Mouse (Mus musculus) frontal cortex, postnatal 25 days (tissue): ENCODE measurements around the gene Ripor3.

Experiments used
- DNase-seq, 2 experiments: peaks; one replicate each; pipeline ENCODE4 v3.0.0; 2022; ENCODE audit warnings: low spot score in 2 of 2

Ripor3 gene

GRCm38 (mm10) chr2:168031842-168032241 lies 21.4 kb upstream of the Ripor3 start:
- no peak for DNase-seq

GRCm38 (mm10) chr2:168028376-168028775 lies 18.0 kb upstream of the Ripor3 start:
- no peak for DNase-seq

DNA sequence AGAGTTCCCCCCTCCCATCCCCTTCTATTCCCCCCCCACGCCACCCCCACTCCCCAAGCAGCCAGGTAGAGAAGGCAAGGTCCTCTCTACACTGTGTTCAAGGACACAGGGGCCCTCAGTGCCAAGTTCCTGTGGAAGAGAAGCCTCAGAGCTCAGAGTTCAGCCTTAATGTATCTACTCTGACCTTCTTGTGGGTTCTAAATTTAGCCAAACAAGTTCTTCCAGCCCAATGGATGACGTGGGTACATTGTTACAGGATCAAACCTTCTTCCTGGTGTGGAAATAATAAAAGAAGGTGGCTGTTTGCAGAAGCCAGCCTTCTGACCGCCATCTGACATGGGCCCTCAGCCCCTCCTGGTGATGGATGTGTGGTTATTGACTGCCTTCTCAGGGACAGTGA lies 16.0 kb upstream of the Ripor3 start:
- DNase-seq = no peak

DNA sequence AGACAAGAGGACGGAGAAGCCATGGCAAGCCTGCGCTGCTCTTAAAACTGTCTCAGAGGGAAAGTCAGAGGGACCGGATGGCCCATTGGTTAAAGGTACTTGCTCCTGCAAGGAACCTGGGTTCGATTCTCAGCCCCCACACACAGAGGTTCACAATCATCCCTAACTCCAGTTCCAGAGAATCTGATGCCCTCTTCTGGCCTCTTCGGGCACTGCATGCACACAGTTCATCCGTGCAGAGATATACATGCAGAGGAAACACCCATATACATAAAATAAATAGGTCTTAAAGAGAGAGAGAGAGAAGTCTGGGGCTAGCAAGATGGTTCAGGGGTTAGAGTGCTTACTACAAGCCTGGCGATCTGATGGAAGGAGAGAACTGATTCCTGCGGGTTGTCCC lies 15.5 kb upstream of the Ripor3 start:
- DNase-seq = no peak

DNA sequence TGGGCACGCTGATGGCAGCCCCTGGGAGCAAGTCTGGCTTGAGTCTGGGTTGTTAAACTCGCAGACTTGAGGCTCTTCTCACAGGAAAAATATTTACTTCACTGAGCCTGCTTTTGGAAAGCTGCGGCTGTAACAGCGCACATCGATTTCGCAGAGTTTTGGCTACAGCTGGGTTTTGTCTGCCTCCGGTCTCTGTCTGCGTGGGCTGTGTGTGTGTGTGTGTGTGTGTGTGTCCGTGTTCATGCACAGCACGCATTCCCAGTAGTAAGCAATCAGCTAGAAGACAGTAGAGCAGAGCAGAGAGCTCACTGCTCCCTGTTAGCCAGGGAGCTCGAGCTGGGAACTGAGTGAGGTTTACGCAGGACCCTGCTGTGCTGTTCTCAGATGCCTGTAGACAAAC lies 14.8 kb upstream of the Ripor3 start:
- peak; percentile 29 to 44 for DNase-seq

GRCm38 (mm10) chr2:168023763-168024402 lies 13.5 kb upstream of the Ripor3 start:
- DNase-seq = no peak

GRCm38 (mm10) chr2:168019201-168019715 lies 8.8 kb upstream of the Ripor3 start:
- DNase-seq = no peak

DNA sequence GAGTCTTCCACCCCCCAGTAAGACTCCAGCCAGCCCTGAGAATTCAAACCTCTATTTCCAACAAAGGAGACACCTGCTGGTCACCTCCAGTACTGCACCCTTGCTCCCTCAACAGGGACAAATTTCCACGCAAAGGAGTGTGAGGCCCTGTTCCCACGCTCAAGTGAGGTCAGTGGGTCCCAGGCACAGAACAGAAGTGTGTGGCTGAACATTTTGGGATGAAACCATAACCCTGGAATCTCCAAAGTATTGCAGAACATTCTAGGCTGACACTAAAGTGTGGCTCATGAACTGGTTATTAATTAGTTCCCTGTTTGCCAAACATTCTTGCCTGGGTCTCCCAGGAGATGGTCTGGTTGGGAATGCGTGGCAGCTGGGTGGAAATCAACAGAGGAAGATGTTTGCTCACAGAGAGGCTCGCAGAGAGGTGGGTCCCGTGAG lies 6.6 kb upstream of the Ripor3 start:
- DNase-seq = peak; percentile 60 to 68

DNA sequence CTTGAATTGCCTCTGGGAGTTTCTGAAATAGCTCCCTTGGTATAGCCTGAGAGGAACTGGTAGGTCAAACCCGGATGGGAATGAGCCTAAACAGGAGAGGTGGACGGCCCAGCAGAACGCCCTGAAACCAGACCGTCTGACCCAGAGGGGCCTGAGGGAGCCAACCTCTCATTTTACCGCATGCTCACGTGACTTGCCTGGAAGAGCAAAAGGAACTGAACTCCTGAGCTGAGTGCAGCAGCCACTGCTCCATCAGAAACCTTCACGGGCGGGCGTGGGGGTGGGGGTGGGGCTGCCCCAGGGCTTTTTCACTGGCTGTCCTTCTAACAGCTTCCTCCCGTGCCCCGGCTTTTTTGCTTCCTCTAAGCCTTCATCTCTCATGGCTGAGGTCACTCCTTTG lies 475 bp upstream of the Ripor3 start:
- no peak for DNase-seq

DNA sequence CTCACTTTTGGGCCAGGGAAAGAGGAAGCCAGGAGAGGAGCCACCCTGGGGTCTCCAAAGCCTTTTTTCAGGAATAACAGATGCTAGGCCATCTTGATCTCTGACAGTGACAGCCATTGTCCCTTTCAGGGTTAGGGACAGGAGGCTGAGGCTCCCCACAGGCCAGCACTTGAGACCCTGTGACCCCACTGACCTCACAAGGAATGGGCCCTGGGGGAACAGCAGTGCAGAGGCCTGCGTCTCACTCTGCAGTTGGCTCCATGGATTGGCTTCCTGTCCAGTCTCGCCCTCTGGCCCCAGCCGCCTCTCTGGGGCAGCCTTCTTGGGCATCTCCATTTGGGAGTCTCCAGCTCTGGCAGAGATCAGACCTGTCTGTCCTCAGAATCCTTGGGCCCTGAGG lies 2.3 kb downstream of the Ripor3 start:
- DNase-seq = no peak

- DNase-seq = no peak
Observed at GRCm38 (mm10) chr2:168006489-168006888, 3.9 kb downstream of the Ripor3 start.

GRCm38 (mm10) chr2:168005616-168006015 lies 4.8 kb downstream of the Ripor3 start:
- DNase-seq = no peak

DNA sequence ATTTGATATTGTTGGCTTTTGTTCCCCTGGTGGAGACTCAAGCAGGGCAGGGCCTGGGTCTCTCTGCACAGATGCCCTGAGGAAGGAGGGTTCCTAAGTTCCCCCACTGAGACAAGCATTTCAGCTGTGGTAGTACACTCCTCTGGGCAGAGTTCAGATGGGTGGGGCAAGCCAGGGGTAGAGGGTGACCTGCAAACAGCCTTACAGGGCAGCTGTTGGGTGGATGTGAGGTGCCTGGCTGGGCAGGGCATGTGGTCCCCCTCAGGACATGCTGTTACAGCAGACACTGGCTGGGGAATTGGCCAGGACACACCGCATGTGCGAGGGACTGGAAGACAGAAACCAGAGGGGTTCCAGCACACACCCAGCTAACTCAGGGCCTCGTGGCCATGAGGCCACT lies 5.4 kb downstream of the Ripor3 start:
- no peak for DNase-seq

GRCm38 (mm10) chr2:168004369-168004768 lies 6.0 kb downstream of the Ripor3 start:
- no peak for DNase-seq

- no peak for DNase-seq
Observed at GRCm38 (mm10) chr2:168003431-168003830, 7.0 kb downstream of the Ripor3 start.

DNA sequence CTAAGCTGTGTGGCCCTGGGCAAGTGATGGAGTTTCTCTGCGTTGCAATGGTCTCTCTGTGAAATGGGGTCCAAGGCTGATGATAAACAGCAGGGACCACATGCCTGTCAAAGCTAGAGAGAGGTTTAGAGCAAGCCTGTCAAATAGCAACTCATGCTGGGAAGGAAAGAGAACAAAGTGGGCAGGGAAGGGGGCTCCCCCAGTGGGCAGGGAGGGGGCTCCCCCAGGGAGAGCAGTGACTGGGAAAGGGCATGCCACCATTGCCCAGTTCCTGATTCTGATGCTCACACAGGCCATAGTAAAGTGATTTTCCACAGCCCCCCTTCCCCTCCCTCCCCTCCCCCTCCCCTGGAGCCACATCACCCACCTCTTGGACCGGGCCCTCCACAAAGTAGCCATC lies 7.5 kb downstream of the Ripor3 start:
- DNase-seq = no peak

- DNase-seq = no peak
Observed at GRCm38 (mm10) chr2:168002188-168002587, 8.2 kb downstream of the Ripor3 start.

GRCm38 (mm10) chr2:167999145-167999743 lies 11.2 kb downstream of the Ripor3 start:
- no peak for DNase-seq

GRCm38 (mm10) chr2:167997562-167997961 lies 12.9 kb downstream of the Ripor3 start:
- DNase-seq = no peak

- DNase-seq = no peak
Observed at GRCm38 (mm10) chr2:167996672-167997215, 13.7 kb downstream of the Ripor3 start.

DNA sequence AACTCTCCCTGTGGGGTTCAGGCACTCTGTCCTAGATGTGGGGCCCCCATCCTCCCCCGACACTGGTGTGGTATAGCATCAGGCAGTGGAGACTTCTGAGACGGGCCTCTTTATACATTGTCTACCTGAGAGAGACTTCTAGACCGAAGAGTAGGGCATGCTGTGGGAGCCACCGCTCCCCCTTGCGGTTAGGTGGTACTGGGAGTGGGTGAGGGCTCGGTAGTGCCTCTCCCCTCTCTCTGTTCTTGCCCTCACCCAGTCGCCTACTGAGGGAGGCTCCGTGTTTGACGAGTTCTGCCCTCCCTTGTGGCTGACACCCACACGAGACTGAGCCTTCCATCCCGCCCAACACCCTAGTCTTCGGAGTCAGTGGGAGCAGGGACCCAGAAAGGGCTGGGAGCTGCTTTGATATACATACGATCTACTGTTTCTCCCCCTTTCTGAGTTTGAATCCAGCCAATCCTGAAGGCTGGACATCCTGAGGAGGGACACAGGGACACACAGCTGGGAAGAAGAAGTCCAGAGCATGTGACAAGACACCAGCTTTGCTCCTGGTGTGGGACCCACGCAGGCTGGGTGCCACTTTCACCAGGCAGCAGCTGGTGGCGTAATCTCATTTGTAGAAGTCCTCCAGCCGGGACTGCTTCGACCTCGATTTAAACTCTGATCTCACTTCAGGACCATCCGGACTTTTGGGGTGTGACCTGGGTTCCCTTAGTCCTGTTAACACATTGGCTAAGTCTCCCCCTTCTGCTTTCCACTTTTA lies 14.4 kb downstream of the Ripor3 start:
- DNase-seq = no peak

DNA sequence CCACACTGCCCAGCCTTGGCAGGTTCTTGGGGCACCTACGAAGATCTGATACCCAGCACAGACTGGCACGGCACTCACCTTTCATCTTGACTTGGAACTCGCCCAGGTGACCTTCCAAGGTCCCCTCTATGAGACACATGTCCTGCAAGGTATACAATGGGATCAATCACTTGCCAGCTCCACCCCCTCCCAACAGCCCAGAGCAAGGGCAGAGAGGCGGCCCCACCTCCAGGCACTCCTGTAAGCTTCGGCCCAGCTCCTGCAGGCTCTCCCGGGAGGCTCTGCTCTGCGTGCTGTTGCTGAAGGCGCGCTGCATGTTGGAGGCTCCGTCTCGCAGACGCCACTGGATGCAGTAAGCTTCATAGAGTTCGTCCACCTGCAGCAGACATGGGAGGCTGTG lies 17.2 kb downstream of the Ripor3 start:
- no peak for DNase-seq

GRCm38 (mm10) chr2:167989310-167989709 lies 21.1 kb downstream of the Ripor3 start:
- DNase-seq = no peak
